Mouse (Mus musculus): ENCODE measurements around the gene Syp.

DNA sequence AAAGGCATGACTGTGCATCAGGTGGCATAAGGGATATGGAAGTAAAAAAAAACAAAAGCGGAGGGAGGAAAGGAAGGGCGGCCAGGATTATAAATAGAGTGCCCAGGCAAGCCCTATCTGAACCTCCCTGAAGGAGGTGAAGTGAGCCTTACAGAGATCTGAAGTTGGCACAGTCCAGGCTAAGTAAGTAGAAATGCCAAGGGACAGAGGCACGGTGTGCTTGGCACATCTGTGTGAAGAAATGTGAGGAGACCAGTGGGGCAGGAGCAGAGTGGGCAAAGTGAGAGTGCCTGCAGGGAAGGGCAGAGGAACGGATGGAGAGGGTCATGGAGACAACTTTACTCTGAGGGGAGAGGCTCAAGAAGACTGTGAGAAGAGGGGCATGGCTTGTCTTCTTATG lies 22.8 kb downstream of the Syp start:
- TF ChIP-seq POLR2A (IDR thresholded peaks at IDR 0.05; ENCODE audit: control insufficient read depth, low read depth, low read length) (no peak), CTCF (IDR thresholded peaks at IDR 0.05; ENCODE audit: control insufficient read depth, insufficient read depth, insufficient replicate concordance, low read depth, low read length) (no peak)

Data from testis, adult 2 months (tissue).